Mouse (Mus musculus): ENCODE data around the gene Depdc7.

DNA sequence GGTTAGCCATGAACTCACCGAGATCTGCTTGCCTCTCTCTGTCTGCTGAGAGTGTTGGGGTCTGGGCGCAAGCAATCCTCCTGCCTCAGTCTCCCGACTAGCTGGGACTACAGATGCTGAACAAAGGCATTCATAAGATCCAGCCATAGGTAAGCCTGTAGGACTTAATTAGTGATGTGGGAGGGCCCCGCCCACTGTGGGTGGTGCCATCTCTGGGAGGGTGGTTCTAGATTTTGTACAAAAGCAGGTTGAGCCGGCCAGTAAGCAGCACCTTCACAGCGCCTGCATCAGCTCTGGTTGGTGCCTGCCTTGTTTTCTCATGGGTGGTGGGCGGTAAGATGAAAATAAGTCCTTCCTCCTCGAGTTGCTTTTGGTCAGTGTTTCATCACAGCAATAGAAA, 3.6 kb upstream of the Depdc7 start:
- TF ChIP-seq CTCF (IDR thresholded peaks at IDR 0.05; ENCODE audit: borderline replicate concordance, control insufficient read depth, extremely low read depth, insufficient read depth, low read length, poor library complexity) (no peak), POLR2A (IDR thresholded peaks at IDR 0.05; ENCODE audit: control insufficient read depth, extremely low read depth, insufficient read depth, low read length, poor library complexity) (no peak)
